Mouse (Mus musculus): ENCODE measurements around the gene Vsig10l. TPM values are rescaled to one million over a fixed set of nuclear protein-coding genes. Genes with fewer than 3 reads are reported as not detected.

The Vsig10l gene
- polyA plus RNA-seq, 1 experiment from 2014 or later = 1.8 TPM

Small RNA genes within 50 kb of the gene (microRNA-seq; reads per million reads assigned to microRNA genes)
- 1.2 reads per million for gene Mir7051

Other genes starting within 250 kb of the Vsig10l start
- gene Zfp715, start 149.9 kb upstream of the Vsig10l start, polyA plus RNA-seq (2016; fragmentation: Nextera tagmentation; extraction: Ambion mirVana) = 14.5 and 15.1 TPM in 2 replicates
- gene Siglecf, start 111.8 kb upstream of the Vsig10l start, polyA plus RNA-seq (2016; fragmentation: Nextera tagmentation; extraction: Ambion mirVana) = 0.33 and 0.40 TPM in 2 replicates
- not detected in 2 replicates for gene Siglecg, start 54.9 kb upstream of the Vsig10l start, polyA plus RNA-seq (2016; fragmentation: Nextera tagmentation; extraction: Ambion mirVana)
- gene Lim2, start 35.5 kb upstream of the Vsig10l start, polyA plus RNA-seq (2016; fragmentation: Nextera tagmentation; extraction: Ambion mirVana) = not detected in 2 replicates
- 0.64 TPM in 1 of 2 replicates, not detected in the other for gene Nkg7, start 26.1 kb upstream of the Vsig10l start, polyA plus RNA-seq (2016; fragmentation: Nextera tagmentation; extraction: Ambion mirVana)
- not detected in 2 replicates for gene Cldnd2, start 22.4 kb upstream of the Vsig10l start, polyA plus RNA-seq (2016; fragmentation: Nextera tagmentation; extraction: Ambion mirVana)
- 236 and 240 TPM in 2 replicates for gene Etfb, start 19.1 kb upstream of the Vsig10l start, polyA plus RNA-seq (2016; fragmentation: Nextera tagmentation; extraction: Ambion mirVana)
- 1.1 TPM in 1 of 2 replicates, not detected in the other for gene Gm45233, start 19.0 kb upstream of the Vsig10l start, polyA plus RNA-seq (2016; fragmentation: Nextera tagmentation; extraction: Ambion mirVana)
- gene Iglon5, start 26.9 kb downstream of the Vsig10l start, polyA plus RNA-seq (2016; fragmentation: Nextera tagmentation; extraction: Ambion mirVana) = 1.4 and 1.7 TPM in 2 replicates
- gene 4931406B18Rik, start 42.8 kb downstream of the Vsig10l start, polyA plus RNA-seq (2016; fragmentation: Nextera tagmentation; extraction: Ambion mirVana) = not detected in 2 replicates
- 0.83 and 1.4 TPM in 2 replicates for gene Cd33, start 81.3 kb downstream of the Vsig10l start, polyA plus RNA-seq (2016; fragmentation: Nextera tagmentation; extraction: Ambion mirVana)
- 5.6 and 5.7 TPM in 2 replicates for gene Zfp658, start 99.1 kb downstream of the Vsig10l start, polyA plus RNA-seq (2016; fragmentation: Nextera tagmentation; extraction: Ambion mirVana)
- gene Zfp719, start 116.5 kb downstream of the Vsig10l start, polyA plus RNA-seq (2016; fragmentation: Nextera tagmentation; extraction: Ambion mirVana) = 15.6 and 15.7 TPM in 2 replicates
- 0.40 and 0.44 TPM in 2 replicates for gene Zfp819, start 144.0 kb downstream of the Vsig10l start, polyA plus RNA-seq (2016; fragmentation: Nextera tagmentation; extraction: Ambion mirVana)
- not detected in 2 replicates for gene Ceacam18, start 171.6 kb downstream of the Vsig10l start, polyA plus RNA-seq (2016; fragmentation: Nextera tagmentation; extraction: Ambion mirVana)
- gene Siglece, start 197.0 kb downstream of the Vsig10l start, polyA plus RNA-seq (2016; fragmentation: Nextera tagmentation; extraction: Ambion mirVana) = 0.22 and 0.70 TPM in 2 replicates
- 15.4 and 15.7 TPM in 2 replicates for gene Ctu1, start 208.9 kb downstream of the Vsig10l start, polyA plus RNA-seq (2016; fragmentation: Nextera tagmentation; extraction: Ambion mirVana)
- not detected in 2 replicates for gene Klk14, start 227.3 kb downstream of the Vsig10l start, polyA plus RNA-seq (2016; fragmentation: Nextera tagmentation; extraction: Ambion mirVana)
- gene Klk13, start 249.4 kb downstream of the Vsig10l start, polyA plus RNA-seq (2016; fragmentation: Nextera tagmentation; extraction: Ambion mirVana) = 0.11 and 0.31 TPM in 2 replicates

Measured in limb, embryonic 12.5 days (tissue).